ENCODE assay signal across 9 mouse cellular contexts in genomic region chr11:57819999-57820581, GRCm38 (mm10). TPM values are rescaled to one million over a fixed set of nuclear protein-coding genes. Genes with fewer than 3 reads are reported as not detected.
A peak's percentile ranks its signal among the peaks of the same experiment; 100 is the strongest.
DNase-seq lines count a peak whose midpoint lies in the region; ATAC-seq and TF ChIP-seq lines count a peak whose summit lies in the region.
"Had no signal": no experiment of that assay in that cellular context is flagged by ENCODE, and none has a peak within 500 bp of the region (broad histone marks: within the 10 kb centered on the region; RNA-seq: fewer than 3 reads in every experiment).

No protein-coding gene starts in this region.

- no peaks in the 10 kb centered on the region for H3K27me3 ChIP-seq in embryonic facial prominence, embryonic 11.5 days (ENCODE audit: control insufficient read depth, insufficient read depth, low read length)
- H3K27me3 ChIP-seq in heart, adult 2 months (ENCODE audit: control insufficient read depth, insufficient read depth, low read length), result no peaks in the 10 kb centered on the region
- H3K27me3 ChIP-seq in kidney, embryonic 15.5 days, result peaks cover 32% of the 10 kb centered on the region
- no peaks in the 10 kb centered on the region for H3K27me3 ChIP-seq in liver, adult 2 months (ENCODE audit: control insufficient read depth, insufficient read depth, low read length)

- WGBS in embryonic facial prominence, embryonic 11.5 days, result 29% methylated on average over 9 of the region's 9 CpGs
- WGBS in heart, adult 2 months, result 21% methylated on average over 9 of the region's 9 CpGs
- WGBS in kidney, embryonic 15.5 days, result 31% methylated on average over 9 of the region's 9 CpGs
- WGBS in liver, adult 2 months, result 32% methylated on average over 9 of the region's 9 CpGs
- 30% methylated on average over 9 of the region's 9 CpGs for WGBS in olfactory bulb, adult 2 months

- no peak overlapping the region for H3K9ac ChIP-seq in embryonic facial prominence, embryonic 11.5 days (replicated peaks; ENCODE audit: low read length)
- H3K9ac ChIP-seq in heart, adult 2 months (ENCODE audit: low read depth, low read length), result no peak overlapping the region
- no peak overlapping the region for H3K9ac ChIP-seq in kidney, embryonic 15.5 days
- H3K9ac ChIP-seq in liver, adult 2 months (ENCODE audit: low read depth, low read length), result no peak overlapping the region

- H3K4me3 ChIP-seq in embryonic facial prominence, embryonic 11.5 days (ENCODE audit: low read depth, low read length), result no peak overlapping the region
- H3K4me3 ChIP-seq in heart, adult 2 months, result no peak overlapping the region
- no peak overlapping the region for H3K4me3 ChIP-seq in kidney, embryonic 15.5 days (replicated peaks)
- no peak overlapping the region for H3K4me3 ChIP-seq in liver, adult 2 months (ENCODE audit: insufficient read depth, low read depth, low read length)
- no peak overlapping the region for H3K4me3 ChIP-seq in olfactory bulb, adult 2 months (ENCODE audit: insufficient read depth, low read depth, low read length)
- H3K4me3 ChIP-seq: erythroblast, embryonic 14.5 days had no signal

- H3K27ac ChIP-seq in embryonic facial prominence, embryonic 11.5 days (replicated peaks; ENCODE audit: low read depth, low read length), result no peak overlapping the region
- H3K27ac ChIP-seq in heart, adult 2 months, result no peak overlapping the region
- no peak overlapping the region for H3K27ac ChIP-seq in kidney, embryonic 15.5 days
- no peak overlapping the region for H3K27ac ChIP-seq in liver, adult 2 months (replicated peaks; ENCODE audit: insufficient read depth, low read depth, low read length)
- H3K27ac ChIP-seq in olfactory bulb, adult 2 months (ENCODE audit: insufficient read depth, low read depth, low read length), result no peak overlapping the region

- peak; percentile 93 for DNase-seq in B cell, adult 2 months
- DNase-seq in adrenal gland, postnatal 14 days, result peak; percentile 95
- peak; percentile 84 for DNase-seq in embryonic facial prominence, embryonic 11.5 days (ENCODE audit: low spot score)
- DNase-seq in heart, adult 2 months, result peak; percentile 70 to 84
- peak; percentile 24 for DNase-seq in liver, adult 2 months (ENCODE audit: extremely low read depth, low read depth, low spot score)
- peak; percentile 44 to 46 for DNase-seq in thymus, adult 18-20 months

- no peaks in the 10 kb centered on the region for H3K4me1 ChIP-seq in embryonic facial prominence, embryonic 11.5 days (ENCODE audit: control insufficient read depth, insufficient read depth, low read length)
- no peaks in the 10 kb centered on the region for H3K4me1 ChIP-seq in heart, adult 2 months (ENCODE audit: control insufficient read depth, insufficient read depth, low read length)
- H3K4me1 ChIP-seq in kidney, embryonic 15.5 days, result peaks cover 4% of the 10 kb centered on the region; the same call in 1 of the 2 replicates
- H3K4me1 ChIP-seq in liver, adult 2 months (ENCODE audit: control insufficient read depth, insufficient read depth, low read length), result no peaks in the 10 kb centered on the region
- no peaks in the 10 kb centered on the region for H3K4me1 ChIP-seq in olfactory bulb, adult 2 months (ENCODE audit: control insufficient read depth, insufficient read depth, low read length)

- no peak for TF ChIP-seq POLR2A in heart, adult 2 months (IDR thresholded peaks at IDR 0.05; ENCODE audit: insufficient read depth, low read depth, low read length)
- TF ChIP-seq POLR2A in liver, adult 2 months (IDR thresholded peaks at IDR 0.05; ENCODE audit: extremely low read depth, insufficient read depth, low read length), result no peak
- no peak for TF ChIP-seq POLR2A in olfactory bulb, adult 2 months (IDR thresholded peaks at IDR 0.05; ENCODE audit: insufficient read depth, low read depth, low read length)

- no peaks in the 10 kb centered on the region for H3K36me3 ChIP-seq in embryonic facial prominence, embryonic 11.5 days (replicated peaks; ENCODE audit: control insufficient read depth, insufficient read depth, low read depth, low read length)
- no peaks in the 10 kb centered on the region for H3K36me3 ChIP-seq in heart, adult 2 months (ENCODE audit: control insufficient read depth, insufficient read depth, low read length)
- H3K36me3 ChIP-seq in kidney, embryonic 15.5 days, result peaks cover 3% of the 10 kb centered on the region; the same call in 1 of the 2 replicates
- H3K36me3 ChIP-seq in liver, adult 2 months (ENCODE audit: control insufficient read depth, insufficient read depth, low read length), result no peaks in the 10 kb centered on the region

- ATAC-seq in embryonic facial prominence, embryonic 11.5 days (replicated peaks; ENCODE audit: insufficient number of reproducible peaks, low FRiP score, low TSS enrichment, low read depth), result peak; percentile 37; the same call in 1 of the 2 replicates
- ATAC-seq in kidney, embryonic 15.5 days (replicated peaks; ENCODE audit: low FRiP score), result 0 out of 2 replicates have a peak, but pooled peaks have one; percentile 30

- peak; percentile 91 for TF ChIP-seq CTCF in heart, adult 2 months (IDR thresholded peaks at IDR 0.05)
- TF ChIP-seq CTCF in liver, adult 2 months (IDR thresholded peaks at IDR 0.05; ENCODE audit: low read depth, low read length), result peak; percentile 87
- peak; percentile 78 for TF ChIP-seq CTCF in olfactory bulb, adult 2 months (IDR thresholded peaks at IDR 0.05; ENCODE audit: insufficient read depth, low read depth, low read length)

- no peaks in the 10 kb centered on the region for H3K79me2 ChIP-seq in heart, adult 2 months (replicated peaks; ENCODE audit: control insufficient read depth, insufficient read depth, low read length)
- H3K79me2 ChIP-seq in liver, adult 2 months (ENCODE audit: control insufficient read depth, insufficient read depth, low read length), result no peaks in the 10 kb centered on the region

- no peak overlapping the region for H3K4me2 ChIP-seq in embryonic facial prominence, embryonic 11.5 days (ENCODE audit: low read depth, low read length)
- H3K4me2 ChIP-seq in kidney, embryonic 15.5 days, result no peak overlapping the region

- intact Hi-C loops in heart, adult 2 months (cut with DNase I), result loop anchor here (1.0 kb wide), 1 partner anchor 114 kb away; no protein-coding TSS in a partner anchor

- TF ChIP-seq EP300 in heart, adult 2 months (IDR thresholded peaks at IDR 0.05; ENCODE audit: insufficient read depth, low read depth, low read length), result no peak

- H3K9me3 ChIP-seq in embryonic facial prominence, embryonic 11.5 days (replicated peaks; ENCODE audit: control insufficient read depth, low read length), result no peaks in the 10 kb centered on the region
- H3K9me3 ChIP-seq in kidney, embryonic 15.5 days (replicated peaks), result no peaks in the 10 kb centered on the region

RNA-seq across cellular contexts. Expression of gene Hand1, which starts 12.5 kb away (rescaled TPM):
- 12.0 and 14.7 TPM in 2 replicates for total RNA-seq in adrenal gland, postnatal 14 days (2021)
- polyA plus RNA-seq in embryonic facial prominence, embryonic 11.5 days (2014; fragmentation: Nextera tagmentation; extraction: Ambion mirVana), result 8.2 and 11.9 TPM in 2 replicates
- total RNA-seq in heart, adult 2 months (2021), result not detected
- polyA plus RNA-seq in heart, adult 2 months (2012; rRNA removed), result not detected in 2 replicates
- 0.99 and 5.4 TPM in 2 replicates for polyA plus RNA-seq in kidney, embryonic 15.5 days (2015; fragmentation: Nextera tagmentation; extraction: Ambion mirVana)
- not detected in 2 replicates for total RNA-seq in liver, adult 2 months (2014; rRNA removed)
- not detected in 2 replicates for polyA plus RNA-seq in liver, adult 2 months (2012; rRNA removed)
- polyA plus RNA-seq in olfactory bulb, adult 2 months (2012; ENCODE audit: insufficient read depth, insufficient read length, low replicate concordance, missing spikeins), result not detected in 2 replicates
- polyA plus RNA-seq: erythroblast, embryonic 14.5 days had no signal

RNA-seq across cellular contexts. Expression of gene Sap30l, which starts 18.7 kb away (rescaled TPM):
- 47.2 and 48.8 TPM in 2 replicates for total RNA-seq in adrenal gland, postnatal 14 days (2021)
- 15.0 and 16.2 TPM in 2 replicates for polyA plus RNA-seq in embryonic facial prominence, embryonic 11.5 days (2014; fragmentation: Nextera tagmentation; extraction: Ambion mirVana)
- 10 to 100 TPM; 43.2 to 49.2 TPM for total RNA-seq in heart, adult 2 months (2021)
- 18.8 and 21.2 TPM in 2 replicates for polyA plus RNA-seq in heart, adult 2 months (2012; rRNA removed)
- polyA plus RNA-seq in kidney, embryonic 15.5 days (2015; fragmentation: Nextera tagmentation; extraction: Ambion mirVana), result 10.1 and 11.6 TPM in 2 replicates
- total RNA-seq in liver, adult 2 months (2014; rRNA removed), result 22.4 and 24.3 TPM in 2 replicates
- 24.5 and 30.1 TPM in 2 replicates for polyA plus RNA-seq in liver, adult 2 months (2012; rRNA removed)
- not detected in 2 replicates for polyA plus RNA-seq in olfactory bulb, adult 2 months (2012; ENCODE audit: insufficient read depth, insufficient read length, low replicate concordance, missing spikeins)

Comparison
In these comparisons a context has a peak if more than half of its experiments do, and no peak if none do; other contexts are left out.
1. DNase-seq: peak in every context shown above with its lines; median percentile 95 in adrenal gland, postnatal 14 days; 93 in B cell, adult 2 months; 84 in embryonic facial prominence, embryonic 11.5 days; 77 in heart, adult 2 months; 45 in thymus, adult 18-20 months; 24 in liver, adult 2 months.